Mouse (Mus musculus): Measurements from ENCODE around the gene Phldb2.

DNA sequence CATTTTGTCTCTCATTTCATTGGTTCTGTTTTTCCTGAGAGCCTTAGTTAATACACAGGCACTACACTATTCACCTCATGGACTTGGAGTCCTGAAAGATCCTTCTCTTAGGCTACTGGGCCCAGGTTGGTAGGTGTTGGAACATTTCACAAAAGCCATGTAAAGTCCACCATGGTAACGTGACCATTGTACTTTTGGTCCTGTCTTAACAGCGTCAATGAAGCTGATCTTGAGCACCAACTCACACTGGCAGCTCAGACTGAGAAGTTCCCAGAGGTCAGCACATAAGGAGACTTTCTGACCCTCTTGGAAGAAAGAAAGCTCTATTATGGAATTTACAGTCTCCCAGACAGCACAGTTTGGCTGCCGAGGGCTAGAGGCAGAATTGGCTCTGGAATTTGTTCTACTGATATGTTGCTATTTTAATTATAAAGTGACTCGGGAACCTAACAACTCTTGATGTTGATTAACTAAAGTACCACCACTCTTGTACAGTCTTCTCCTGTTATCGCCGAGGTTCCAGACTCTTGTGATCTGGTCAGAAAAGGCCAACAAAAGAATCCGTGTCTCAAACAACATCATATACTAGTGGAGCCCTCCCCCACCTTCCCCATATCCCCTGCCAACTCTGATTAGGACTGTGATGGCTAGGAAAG, 72.1 kb downstream of the Phldb2 start:
- TF ChIP-seq MYOG (IDR thresholded peaks at IDR 0.05; ENCODE audit: control insufficient read depth, extremely low read depth, insufficient read length), result no peak
- TF ChIP-seq CTCF (IDR thresholded peaks at IDR 0.05; ENCODE audit: control insufficient read depth, insufficient read depth, insufficient read length), result no peak
- no peak for TF ChIP-seq FOSL1 (IDR thresholded peaks at IDR 0.05; ENCODE audit: insufficient read depth, low read length, poor library complexity, severe bottlenecking)
- no peak for TF ChIP-seq MYOD1 (IDR thresholded peaks at IDR 0.05; ENCODE audit: control insufficient read depth, insufficient read length, low read depth)
- TF ChIP-seq MAX (IDR thresholded peaks at IDR 0.05), result no peak
- no peak for TF ChIP-seq USF1 (IDR thresholded peaks at IDR 0.05; ENCODE audit: low read depth)
- TF ChIP-seq CEBPB (IDR thresholded peaks at IDR 0.05; ENCODE audit: low read depth), result no peak
